Mouse (Mus musculus): Measurements from ENCODE around the gene Elfn2. TPM values are rescaled to one million over a fixed set of nuclear protein-coding genes. Genes with fewer than 3 reads are reported as not detected.

Elfn2 gene
- polyA plus RNA-seq, 1 experiment from 2014 or later: 0.08 TPM

DNA sequence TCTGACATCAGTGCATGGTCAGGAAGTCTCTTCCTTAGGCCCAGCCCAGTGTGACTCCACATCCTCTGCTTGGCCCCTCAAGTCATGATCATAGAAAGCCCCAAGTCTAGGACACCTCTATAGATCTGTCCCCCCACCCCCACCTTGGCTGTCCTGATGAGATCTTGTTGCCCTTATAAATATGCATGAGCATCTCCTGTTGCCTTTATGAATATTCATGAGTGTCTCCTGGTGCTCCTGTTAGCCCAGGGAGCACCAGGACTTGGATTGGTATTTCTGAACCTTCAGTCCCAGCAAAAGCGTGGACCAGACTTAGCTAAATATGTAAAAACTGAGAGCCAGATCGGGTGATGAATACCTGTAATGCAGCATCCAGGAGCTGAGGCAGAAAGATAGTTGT lies 86.2 kb downstream of the Elfn2 start:
- no peak overlapping the region for H3K4me2 ChIP-seq (ENCODE audit: low read depth, low read length, severe bottlenecking)
- H3K27me3 ChIP-seq (ENCODE audit: control insufficient read depth, insufficient read depth, low read length): no peaks in the 10 kb centered on the region
- no peaks in the 10 kb centered on the region for H3K36me3 ChIP-seq (ENCODE audit: control insufficient read depth, insufficient read depth, low read length)
- H3K9me3 ChIP-seq (ENCODE audit: control insufficient read depth, low read length): no peaks in the 10 kb centered on the region
- peaks cover 17% of the 10 kb centered on the region for H3K4me1 ChIP-seq (replicated peaks; ENCODE audit: control insufficient read depth, insufficient read depth, low read length)
- DNase-seq (ENCODE audit: low spot score) (no peak), ATAC-seq (replicated peaks; ENCODE audit: low FRiP score) (no peak; the same call in 1 of the 2 replicates)
- H3K4me3 ChIP-seq (ENCODE audit: low read depth, low read length): no peak overlapping the region
- 59% methylated on average over 2 of the region's 2 CpGs for WGBS
- H3K27ac ChIP-seq (ENCODE audit: low read depth, low read length): no peak overlapping the region
- no peak overlapping the region for H3K9ac ChIP-seq (ENCODE audit: low read length)

DNA sequence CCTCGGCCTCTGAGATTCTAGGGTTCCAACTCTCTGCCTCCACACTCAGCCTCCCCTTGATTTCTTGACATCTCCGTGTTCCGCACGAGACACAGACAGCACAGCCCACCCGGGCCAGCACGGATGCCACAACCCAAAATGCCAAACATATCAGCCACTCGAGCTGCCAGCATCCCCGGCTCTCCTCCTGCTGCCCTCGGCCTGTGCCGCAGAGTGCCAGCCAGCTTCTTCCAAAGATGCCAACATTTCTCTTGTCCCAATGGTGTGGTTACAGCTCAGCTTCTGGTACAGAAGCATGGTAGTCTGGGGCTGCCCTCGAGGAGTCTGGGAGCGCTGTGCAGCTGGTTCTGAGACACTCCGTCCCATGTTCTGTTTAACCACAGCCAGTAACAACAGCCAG lies 92.3 kb downstream of the Elfn2 start:
- no peak overlapping the region for H3K4me2 ChIP-seq (ENCODE audit: low read depth, low read length, severe bottlenecking)
- H3K27ac ChIP-seq (ENCODE audit: low read depth, low read length): no peak overlapping the region
- H3K27me3 ChIP-seq (ENCODE audit: control insufficient read depth, insufficient read depth, low read length): no peaks in the 10 kb centered on the region
- no peak for DNase-seq (ENCODE audit: low spot score)
- H3K36me3 ChIP-seq (ENCODE audit: control insufficient read depth, insufficient read depth, low read length): no peaks in the 10 kb centered on the region
- WGBS: 88% methylated on average over 13 of the region's 13 CpGs
- no peak overlapping the region for H3K4me3 ChIP-seq (ENCODE audit: low read depth, low read length)
- no peaks in the 10 kb centered on the region for H3K9me3 ChIP-seq (ENCODE audit: control insufficient read depth, low read length)
- no peak overlapping the region for H3K9ac ChIP-seq (ENCODE audit: low read length)
- H3K4me1 ChIP-seq (replicated peaks; ENCODE audit: control insufficient read depth, insufficient read depth, low read length): no peaks in the 10 kb centered on the region
- ATAC-seq (replicated peaks; ENCODE audit: low FRiP score): no peak

DNA sequence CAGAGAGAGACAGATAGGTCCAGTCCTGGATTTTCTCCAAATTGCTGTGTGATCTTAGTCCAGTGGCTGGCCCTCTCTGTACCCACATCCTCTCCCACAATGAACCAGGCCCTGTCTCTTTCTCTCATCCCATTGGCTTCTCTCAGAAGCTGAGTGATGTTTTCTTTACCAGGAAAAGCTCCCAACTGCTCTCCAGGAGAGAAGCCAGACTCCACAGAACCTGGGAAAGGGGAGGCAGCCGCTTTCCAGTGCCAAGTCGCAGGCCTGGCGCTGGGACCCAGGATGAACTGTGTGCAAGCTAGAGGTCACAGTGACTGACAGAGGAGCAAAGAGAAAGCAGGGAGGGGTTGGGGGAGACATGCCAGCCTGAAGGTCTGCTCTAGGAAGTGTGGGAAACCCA lies 93.6 kb downstream of the Elfn2 start:
- no peaks in the 10 kb centered on the region for H3K36me3 ChIP-seq (ENCODE audit: control insufficient read depth, insufficient read depth, low read length)
- no peaks in the 10 kb centered on the region for H3K4me1 ChIP-seq (replicated peaks; ENCODE audit: control insufficient read depth, insufficient read depth, low read length)
- no peaks in the 10 kb centered on the region for H3K9me3 ChIP-seq (ENCODE audit: control insufficient read depth, low read length)
- no peak for ATAC-seq (replicated peaks; ENCODE audit: low FRiP score)
- no peak overlapping the region for H3K4me3 ChIP-seq (ENCODE audit: low read depth, low read length)
- H3K27ac ChIP-seq (ENCODE audit: low read depth, low read length): no peak overlapping the region
- no peak overlapping the region for H3K4me2 ChIP-seq (ENCODE audit: low read depth, low read length, severe bottlenecking)
- H3K9ac ChIP-seq (ENCODE audit: low read length): no peak overlapping the region
- H3K27me3 ChIP-seq (ENCODE audit: control insufficient read depth, insufficient read depth, low read length): no peaks in the 10 kb centered on the region
- 83% methylated on average over 3 of the region's 3 CpGs for WGBS
- DNase-seq (ENCODE audit: low spot score): no peak

DNA sequence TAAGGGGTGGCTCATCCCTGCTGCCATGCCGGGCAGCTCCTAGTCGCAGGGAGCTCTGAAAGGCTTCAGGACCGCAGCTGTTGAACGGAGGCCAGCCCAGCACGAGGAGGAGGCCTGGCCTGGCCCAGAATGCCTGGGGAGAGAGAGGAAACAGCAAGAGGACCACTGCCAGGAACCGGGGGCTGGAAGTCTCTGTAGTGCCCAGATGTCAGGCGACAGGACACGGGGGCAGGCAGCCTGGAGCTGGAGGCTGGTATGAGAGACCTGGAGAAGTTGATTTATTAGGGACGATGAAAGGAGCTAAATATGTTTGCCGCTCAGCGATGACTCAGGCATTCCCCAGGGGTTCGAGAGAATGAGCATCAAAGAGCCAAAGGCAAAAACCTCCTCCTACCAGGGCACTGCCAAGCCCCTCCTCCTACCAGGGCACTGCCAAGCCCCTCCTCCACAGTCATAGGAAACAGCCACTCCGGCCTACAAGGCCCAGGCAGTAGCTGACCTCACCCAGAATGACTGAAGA lies 94.1 kb downstream of the Elfn2 start:
- Histone ChIP-seq H3K4me1 (replicated peaks; ENCODE audit: control insufficient read depth, insufficient read depth, low read length) (no peaks in the 10 kb centered on the region), H3K4me3 (ENCODE audit: low read depth, low read length) (no peak overlapping the region), H3K9me3 (ENCODE audit: control insufficient read depth, low read length) (no peaks in the 10 kb centered on the region), H3K27ac (ENCODE audit: low read depth, low read length) (no peak overlapping the region), H3K9ac (ENCODE audit: low read length) (no peak overlapping the region), H3K27me3 (ENCODE audit: control insufficient read depth, insufficient read depth, low read length) (no peaks in the 10 kb centered on the region), H3K4me2 (ENCODE audit: low read depth, low read length, severe bottlenecking) (no peak overlapping the region), H3K36me3 (ENCODE audit: control insufficient read depth, insufficient read depth, low read length) (no peaks in the 10 kb centered on the region)
- 69% methylated on average over 13 of the region's 13 CpGs for WGBS
- ATAC-seq (replicated peaks; ENCODE audit: low FRiP score) (no peak), DNase-seq (ENCODE audit: low spot score) (no peak)

DNA sequence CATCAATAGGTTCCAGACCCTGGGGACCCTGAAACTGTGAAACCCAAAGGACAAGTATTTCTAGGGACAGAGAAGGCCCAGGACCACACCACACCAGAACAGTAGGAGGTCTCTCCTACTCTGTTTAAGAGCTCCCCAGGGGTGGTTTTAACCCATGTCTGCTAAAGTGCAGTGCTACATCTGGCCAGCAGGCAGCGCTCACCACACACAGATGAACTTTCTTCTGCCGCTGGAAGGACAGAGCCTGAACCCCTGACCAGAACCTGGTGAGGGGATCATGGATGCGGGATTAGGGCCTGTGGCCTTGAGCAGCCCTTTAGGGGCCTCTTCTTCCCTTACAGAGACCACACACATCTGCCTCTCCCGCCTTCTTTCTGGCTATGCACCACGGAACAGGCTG lies 95.1 kb downstream of the Elfn2 start:
- ATAC-seq (replicated peaks; ENCODE audit: low FRiP score) (no peak; the same call in 1 of the 2 replicates), DNase-seq (ENCODE audit: low spot score) (peak; percentile 84)
- WGBS: 4% methylated on average over 5 of the region's 5 CpGs
- no peak overlapping the region for H3K4me2 ChIP-seq (ENCODE audit: low read depth, low read length, severe bottlenecking)
- no peak overlapping the region for H3K27ac ChIP-seq (ENCODE audit: low read depth, low read length)
- H3K9me3 ChIP-seq (ENCODE audit: control insufficient read depth, low read length): no peaks in the 10 kb centered on the region
- H3K27me3 ChIP-seq (ENCODE audit: control insufficient read depth, insufficient read depth, low read length): no peaks in the 10 kb centered on the region
- no peaks in the 10 kb centered on the region for H3K36me3 ChIP-seq (ENCODE audit: control insufficient read depth, insufficient read depth, low read length)
- no peak overlapping the region for H3K9ac ChIP-seq (ENCODE audit: low read length)
- no peak overlapping the region for H3K4me3 ChIP-seq (ENCODE audit: low read depth, low read length)
- H3K4me1 ChIP-seq (replicated peaks; ENCODE audit: control insufficient read depth, insufficient read depth, low read length): no peaks in the 10 kb centered on the region

Other genes with a start within 250 kb of the Elfn2 start
- gene Il2rb, start 223.5 kb downstream of the Elfn2 start, polyA plus RNA-seq (2014; fragmentation: Nextera tagmentation; extraction: Ambion mirVana): 0.07 TPM in 1 of 2 replicates, not detected in the other
- 10.0 and 12.1 TPM in 2 replicates for gene C1qtnf6, start 187.4 kb downstream of the Elfn2 start, polyA plus RNA-seq (2014; fragmentation: Nextera tagmentation; extraction: Ambion mirVana)
- gene Sstr3, start 174.1 kb downstream of the Elfn2 start, polyA plus RNA-seq (2014; fragmentation: Nextera tagmentation; extraction: Ambion mirVana): 0.09 TPM in 1 of 2 replicates, not detected in the other
- gene Rac2, start 146.0 kb downstream of the Elfn2 start, polyA plus RNA-seq (2014; fragmentation: Nextera tagmentation; extraction: Ambion mirVana): 5.7 and 9.4 TPM in 2 replicates
- 1.9 and 2.0 TPM in 2 replicates for gene Cyth4, start 121.7 kb downstream of the Elfn2 start, polyA plus RNA-seq (2014; fragmentation: Nextera tagmentation; extraction: Ambion mirVana)
- 108 and 113 TPM in 2 replicates for gene Mfng, start 54.7 kb upstream of the Elfn2 start, polyA plus RNA-seq (2014; fragmentation: Nextera tagmentation; extraction: Ambion mirVana)
- gene Card10, start 84.3 kb upstream of the Elfn2 start, polyA plus RNA-seq (2014; fragmentation: Nextera tagmentation; extraction: Ambion mirVana): 2.3 and 2.7 TPM in 2 replicates
- gene Cdc42ep1, start 123.9 kb upstream of the Elfn2 start, polyA plus RNA-seq (2014; fragmentation: Nextera tagmentation; extraction: Ambion mirVana): 9.6 and 10.4 TPM in 2 replicates
- not detected in 2 replicates for gene Lgals2, start 136.8 kb upstream of the Elfn2 start, polyA plus RNA-seq (2014; fragmentation: Nextera tagmentation; extraction: Ambion mirVana)
- 45.0 and 47.8 TPM in 2 replicates for gene Gga1, start 158.4 kb upstream of the Elfn2 start, polyA plus RNA-seq (2014; fragmentation: Nextera tagmentation; extraction: Ambion mirVana)
- gene Gm49510, start 180.9 kb upstream of the Elfn2 start, polyA plus RNA-seq (2014; fragmentation: Nextera tagmentation; extraction: Ambion mirVana): 0.13 TPM in 1 of 2 replicates, not detected in the other
- gene Sh3bp1, start 181.0 kb upstream of the Elfn2 start, polyA plus RNA-seq (2014; fragmentation: Nextera tagmentation; extraction: Ambion mirVana): 15.8 and 17.3 TPM in 2 replicates
- 37.2 and 49.2 TPM in 2 replicates for gene Pdxp, start 195.1 kb upstream of the Elfn2 start, polyA plus RNA-seq (2014; fragmentation: Nextera tagmentation; extraction: Ambion mirVana)
- gene Lgals1, start 208.0 kb upstream of the Elfn2 start, polyA plus RNA-seq (2014; fragmentation: Nextera tagmentation; extraction: Ambion mirVana): 279 and 319 TPM in 2 replicates
- gene Nol12, start 216.2 kb upstream of the Elfn2 start, polyA plus RNA-seq (2014; fragmentation: Nextera tagmentation; extraction: Ambion mirVana): 56.8 and 62.6 TPM in 2 replicates
- gene Triobp, start 229.0 kb upstream of the Elfn2 start, polyA plus RNA-seq (2014; fragmentation: Nextera tagmentation; extraction: Ambion mirVana): 55.9 and 60.1 TPM in 2 replicates